Mouse (Mus musculus): ENCODE measurements at regions not wholly inside any gene's neighbourhood (a gene's known extent, or its start where the extent isn't known, plus 50 kb on each side); places are given as distances from the start of the nearest gene placed in this dataset.

DNA sequence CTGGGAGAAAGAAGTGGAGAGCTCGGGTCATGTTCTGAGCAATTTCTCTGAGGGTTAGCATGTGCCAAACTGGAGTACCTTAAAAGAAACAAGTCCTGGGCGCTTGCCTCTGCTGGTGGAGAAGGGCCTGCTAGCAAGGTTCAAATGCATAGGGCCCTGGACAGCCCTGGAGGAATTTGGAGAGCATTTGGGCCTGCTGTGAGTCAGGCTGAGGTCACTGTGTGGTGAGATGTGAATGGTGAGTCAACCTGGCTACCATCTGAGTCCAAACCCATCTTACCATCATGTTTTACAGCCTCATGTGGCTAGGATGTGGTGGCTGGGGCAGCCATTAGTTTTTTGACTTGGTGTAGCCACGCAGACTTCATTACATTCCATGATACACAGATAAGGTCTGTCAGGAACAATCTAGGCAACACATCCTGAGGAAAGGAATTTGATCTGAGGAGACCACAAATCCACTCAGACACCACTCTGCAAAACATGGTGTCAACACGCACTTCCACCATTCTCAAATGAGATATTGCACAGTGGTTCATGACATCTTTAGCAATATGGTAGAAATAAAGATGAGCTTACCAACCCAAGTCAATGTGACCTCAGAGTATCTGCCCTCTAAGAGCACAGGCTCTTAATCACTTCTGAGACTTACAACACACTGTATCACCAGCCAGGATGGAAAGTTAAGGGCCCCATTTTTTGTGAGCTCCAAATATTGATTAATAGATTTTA lies 83.1 kb downstream of the Thbs2 start:
- DNase-seq (ENCODE audit: low read depth, low spot score), result no peak

DNA sequence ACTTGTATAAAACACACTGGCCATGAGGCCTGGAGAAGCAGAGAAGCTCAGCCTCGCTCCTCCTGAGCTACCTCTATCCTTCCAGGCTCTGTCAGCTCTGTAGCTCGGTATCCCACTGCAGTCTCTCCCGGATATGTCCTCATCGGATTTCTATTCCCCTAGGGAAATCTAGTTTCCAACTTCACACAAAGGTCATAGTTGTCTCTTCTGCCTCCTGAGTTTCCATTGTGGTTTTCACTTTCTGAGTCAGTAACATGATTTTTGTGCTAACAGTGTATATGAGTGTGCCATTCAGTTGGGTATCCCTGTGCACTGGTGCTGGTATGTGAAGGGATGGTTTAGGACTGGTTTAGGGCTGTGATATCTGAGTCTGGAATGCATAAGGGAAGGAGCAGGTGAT lies 85.2 kb downstream of the Thbs2 start:
- no peak for DNase-seq (ENCODE audit: low read depth, low spot score)

DNA sequence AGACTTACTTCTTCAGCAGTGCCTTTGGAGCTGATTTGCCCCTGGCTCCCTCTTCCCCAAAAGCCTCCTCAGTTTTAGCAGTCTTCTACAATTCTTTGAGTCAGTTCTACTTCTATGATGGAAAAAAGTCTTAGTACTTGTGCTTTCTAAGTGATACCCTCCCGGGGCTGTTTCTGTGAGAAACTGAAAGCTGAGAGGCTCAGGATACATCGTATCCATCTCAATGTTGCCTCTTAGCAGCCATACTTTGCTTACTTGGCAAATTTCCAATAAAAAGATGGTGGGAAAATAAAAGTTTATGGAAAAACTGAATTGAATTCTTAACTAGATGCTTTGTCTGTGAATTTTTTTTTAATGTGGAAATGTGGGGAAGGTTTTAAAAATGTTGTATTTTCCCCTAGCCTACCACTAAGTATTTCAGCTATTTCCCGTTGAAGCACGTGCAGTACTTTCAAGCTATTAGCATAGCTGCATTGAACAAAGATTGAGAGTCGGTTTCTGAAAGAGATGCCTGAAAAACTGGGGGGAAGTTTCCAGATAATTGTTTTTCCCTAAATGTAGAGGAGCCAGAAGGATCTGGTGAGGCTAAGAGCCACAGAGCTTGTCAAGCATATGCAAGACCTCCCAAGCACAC lies 87.6 kb downstream of the Thbs2 start:
- DNase-seq (ENCODE audit: low read depth, low spot score), result no peak

DNA sequence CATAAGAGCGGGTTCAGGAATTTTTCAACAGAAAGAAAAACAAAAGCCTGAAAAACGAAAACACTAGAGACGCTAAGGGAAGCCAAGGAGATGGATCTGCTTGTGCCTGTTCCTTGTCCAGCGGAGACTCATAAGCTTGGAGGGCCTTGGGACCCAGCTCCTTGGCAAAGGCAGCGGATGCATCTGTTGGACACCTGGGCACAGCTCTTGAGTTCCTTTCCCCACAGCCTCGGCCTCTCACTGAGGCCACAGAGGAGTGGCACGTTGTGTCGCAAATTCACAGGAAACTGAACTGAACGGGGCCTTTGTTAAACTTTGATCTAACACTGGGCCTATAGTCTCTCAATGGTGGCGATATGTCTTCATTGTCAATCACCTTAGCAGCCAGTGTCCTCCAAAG lies 94.4 kb downstream of the Thbs2 start:
- DNase-seq (ENCODE audit: low read depth, low spot score), result no peak

DNA sequence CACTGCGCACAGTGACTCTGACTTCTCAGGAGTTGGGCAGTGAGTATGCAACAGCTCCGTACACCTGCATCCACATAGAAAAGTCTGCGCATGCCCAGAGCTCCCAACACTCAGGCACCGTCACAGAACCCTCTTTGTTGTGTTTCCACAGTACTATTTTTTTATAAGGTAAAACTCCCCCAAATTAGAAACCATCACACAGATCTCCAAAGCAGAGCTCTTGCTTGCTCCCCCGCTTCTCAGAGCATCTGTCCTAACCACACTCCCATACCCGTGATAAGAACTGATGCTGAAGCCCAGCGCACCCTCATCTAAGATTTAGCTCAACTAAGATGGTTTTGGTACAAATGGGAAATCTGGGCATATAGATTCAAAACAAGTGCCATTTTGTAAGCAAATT lies 97.6 kb downstream of the Thbs2 start:
- no peak for DNase-seq (ENCODE audit: low read depth, low spot score)

DNA sequence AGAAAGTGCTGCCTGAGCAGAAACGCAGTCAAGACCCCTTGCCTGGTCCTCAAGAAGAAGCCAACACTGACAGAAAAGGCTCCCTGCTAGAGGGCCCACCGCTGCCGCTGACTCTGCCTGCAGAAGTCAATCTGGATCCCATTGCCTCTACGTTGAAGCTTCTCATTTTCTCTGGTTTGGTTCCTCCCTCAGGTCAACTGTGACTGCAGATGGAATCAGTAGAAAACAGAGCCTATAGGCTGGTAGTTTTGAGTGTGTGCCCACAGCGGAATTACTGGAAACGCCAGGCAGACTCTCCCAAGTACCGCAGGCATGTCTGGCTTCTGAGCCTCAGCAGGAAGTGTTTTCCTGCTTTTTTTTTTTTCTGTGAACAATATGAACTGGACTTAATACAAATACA lies 98.5 kb downstream of the Thbs2 start:
- DNase-seq (ENCODE audit: low read depth, low spot score), result no peak

DNA sequence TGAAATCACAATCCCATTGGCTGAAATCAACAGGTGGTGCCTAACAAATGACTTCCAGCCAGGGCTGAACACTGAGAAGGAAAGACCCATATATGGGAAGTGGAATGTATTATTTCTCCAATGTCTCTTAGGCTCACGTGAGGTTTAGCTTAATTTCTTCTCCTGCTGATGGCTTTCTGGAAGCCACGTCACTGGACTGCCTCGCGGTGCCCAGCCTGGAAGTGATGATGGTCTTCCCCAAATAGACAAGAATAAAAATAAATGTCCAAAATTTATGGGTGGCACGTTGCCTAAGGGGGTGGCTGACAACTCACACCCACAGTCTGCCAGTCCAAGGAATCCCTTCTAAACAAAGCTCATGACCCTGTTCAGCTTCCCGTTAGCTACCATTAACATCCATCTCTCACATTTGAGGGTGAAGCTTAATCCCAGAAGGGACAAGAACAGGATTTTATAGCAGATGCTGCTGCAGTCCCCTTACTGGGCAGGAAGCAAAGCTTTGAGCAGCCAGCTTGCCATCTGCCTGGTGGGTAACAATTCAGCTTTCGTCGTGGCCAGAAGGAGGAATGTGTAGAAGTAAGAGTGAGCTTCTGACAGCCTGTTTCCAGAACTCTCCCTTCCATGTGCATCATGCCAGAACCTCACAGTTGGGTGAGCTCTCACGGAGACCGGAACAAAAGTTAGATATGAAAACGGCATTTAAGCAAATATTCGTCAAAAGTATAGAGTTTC lies 105.8 kb downstream of the Thbs2 start:
- DNase-seq (ENCODE audit: low read depth, low spot score), result no peak

DNA sequence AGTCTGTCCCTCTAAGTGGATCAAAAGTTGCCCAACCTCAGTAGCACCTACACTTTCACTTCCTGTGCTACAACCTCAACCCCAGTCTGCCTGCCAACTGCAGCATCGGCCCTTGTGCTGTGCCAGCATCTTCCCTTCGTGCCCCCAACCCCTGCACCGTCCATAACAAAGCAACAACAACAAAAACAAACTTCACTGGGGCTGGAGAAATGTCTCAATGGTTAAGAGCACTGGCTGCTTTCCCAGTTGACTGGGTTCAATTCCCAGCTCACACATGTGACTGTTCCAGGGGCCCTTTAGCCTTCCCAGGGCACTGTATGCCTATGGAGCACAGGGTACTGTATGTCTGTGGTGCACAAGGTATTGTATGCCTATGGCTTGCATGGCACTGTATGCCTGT lies 114.4 kb downstream of the Thbs2 start:
- no peak for DNase-seq (ENCODE audit: low read depth, low spot score)

DNA sequence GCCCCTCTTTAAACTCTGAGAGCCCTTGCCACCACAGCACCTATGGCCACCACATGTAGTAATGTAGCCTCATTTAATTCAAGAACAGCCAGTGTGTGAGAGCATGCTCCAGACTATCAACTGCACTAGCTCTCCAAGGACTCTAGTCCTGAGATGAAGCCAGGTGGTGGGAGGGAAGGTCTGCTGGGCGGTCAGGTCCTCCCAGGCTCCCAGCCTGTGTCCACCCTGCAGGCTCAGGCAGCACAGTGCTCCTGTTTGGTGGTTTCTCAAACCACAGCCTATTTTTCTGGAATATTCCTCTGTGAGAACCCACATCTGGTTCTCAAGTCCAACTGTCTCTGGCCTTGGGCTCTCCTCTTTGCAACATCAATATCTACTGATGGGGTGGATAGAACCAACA lies 115.3 kb downstream of the Thbs2 start:
- no peak for DNase-seq (ENCODE audit: low read depth, low spot score)

DNA sequence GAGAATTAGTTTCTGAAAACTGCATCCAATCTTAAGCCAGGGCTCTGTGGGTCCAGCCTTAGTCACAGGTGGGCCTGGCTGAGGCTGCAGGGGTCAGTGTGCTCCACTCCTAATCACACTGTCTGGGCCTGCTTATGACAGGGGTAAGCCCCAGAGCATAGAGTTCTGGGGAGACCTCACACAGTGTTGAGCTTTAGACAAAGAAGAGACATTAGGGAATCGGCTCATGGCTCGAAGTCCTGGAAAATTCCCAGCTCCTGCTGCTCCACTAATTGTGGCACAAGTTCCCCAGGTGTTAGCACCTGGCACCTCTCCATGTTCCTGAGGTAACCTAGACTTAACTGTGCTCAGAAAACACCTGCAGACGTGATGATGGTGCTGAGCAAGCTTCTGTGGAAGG lies 115.8 kb downstream of the Thbs2 start:
- DNase-seq (ENCODE audit: low read depth, low spot score), result no peak

DNA sequence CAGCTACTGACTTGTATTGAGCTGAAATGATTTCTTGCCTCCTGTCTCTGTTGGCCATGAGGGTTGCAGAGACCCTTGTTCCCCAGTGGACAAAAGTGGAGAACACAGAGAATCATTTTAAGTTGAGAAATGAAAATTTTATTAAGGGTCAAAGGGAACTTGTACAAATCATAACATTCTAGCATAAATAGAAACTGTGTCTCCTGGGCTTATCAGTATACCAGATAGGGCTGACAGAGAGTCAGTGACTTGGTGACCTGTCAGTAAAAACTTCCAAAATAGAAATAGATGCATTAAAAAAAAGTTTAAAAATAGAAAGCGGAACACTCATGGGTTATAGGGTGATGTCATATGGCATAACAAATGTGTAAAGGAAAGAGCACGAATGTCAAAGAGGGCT lies 117.9 kb downstream of the Thbs2 start:
- no peak for DNase-seq (ENCODE audit: low read depth, low spot score)

DNA sequence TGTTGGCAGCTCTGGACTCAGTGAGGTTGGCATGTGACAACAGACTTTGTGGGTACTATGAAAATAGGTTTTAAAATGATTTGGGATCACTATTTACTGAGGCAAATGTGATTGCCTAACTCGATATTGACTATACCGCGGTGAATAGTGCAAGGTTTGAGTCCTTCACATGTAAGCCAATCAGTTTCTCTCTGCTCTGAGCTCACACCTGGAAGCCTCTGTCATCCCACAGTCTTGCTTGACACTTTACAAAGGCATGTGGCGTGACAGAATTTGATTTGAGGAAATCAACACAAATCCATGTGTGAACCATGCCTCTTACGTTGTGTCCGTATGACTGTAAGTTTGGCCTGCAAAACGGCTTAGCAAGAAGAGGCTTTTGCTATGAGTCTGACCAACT lies 122.9 kb downstream of the Thbs2 start:
- no peak for DNase-seq (ENCODE audit: low read depth, low spot score)

DNA sequence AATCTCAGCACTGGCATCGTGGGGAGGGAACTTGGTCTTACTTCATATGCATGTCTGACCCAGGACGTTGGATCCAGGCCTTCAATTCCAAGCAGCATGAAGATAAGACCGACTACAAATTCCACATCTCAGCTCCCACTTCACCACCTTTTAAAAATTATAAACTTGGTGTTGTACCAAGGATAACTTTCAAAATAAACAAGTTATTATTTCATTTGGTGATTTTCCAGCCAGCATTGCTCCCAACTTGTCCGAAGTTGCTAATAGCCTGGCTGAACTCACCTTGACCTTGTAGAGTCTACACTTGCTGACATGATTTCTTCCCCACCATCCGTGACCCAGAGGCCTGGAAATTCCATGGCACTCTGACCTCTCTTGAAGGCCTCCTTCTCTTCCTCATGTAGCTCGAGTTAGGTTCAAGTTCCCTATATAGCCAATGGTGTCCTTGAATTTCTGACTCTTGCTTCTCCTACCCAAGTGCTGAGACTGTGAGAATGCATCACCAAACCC lies 123.7 kb downstream of the Thbs2 start:
- no peak for DNase-seq (ENCODE audit: low read depth, low spot score)

DNA sequence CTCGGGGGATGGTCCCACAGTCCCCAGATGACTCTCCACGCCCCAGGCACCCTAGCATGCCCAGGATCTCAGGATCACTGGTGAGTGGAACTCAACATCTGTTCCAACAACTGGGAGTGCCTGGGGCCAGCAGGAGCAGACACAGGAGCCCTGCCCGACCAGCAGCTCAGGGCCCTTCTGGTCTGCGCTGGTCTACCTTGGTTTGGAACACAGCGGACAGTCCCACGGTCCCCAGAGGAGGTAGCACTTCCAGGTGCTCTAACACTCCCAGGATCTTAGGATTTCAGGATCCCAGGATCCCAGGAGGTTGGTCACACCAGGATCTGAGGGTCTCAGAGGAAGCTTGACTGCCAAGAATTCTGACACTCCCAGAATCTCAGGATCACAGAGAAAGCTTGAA lies 131.8 kb downstream of the Thbs2 start:
- DNase-seq (ENCODE audit: low read depth, low spot score), result no peak

DNA sequence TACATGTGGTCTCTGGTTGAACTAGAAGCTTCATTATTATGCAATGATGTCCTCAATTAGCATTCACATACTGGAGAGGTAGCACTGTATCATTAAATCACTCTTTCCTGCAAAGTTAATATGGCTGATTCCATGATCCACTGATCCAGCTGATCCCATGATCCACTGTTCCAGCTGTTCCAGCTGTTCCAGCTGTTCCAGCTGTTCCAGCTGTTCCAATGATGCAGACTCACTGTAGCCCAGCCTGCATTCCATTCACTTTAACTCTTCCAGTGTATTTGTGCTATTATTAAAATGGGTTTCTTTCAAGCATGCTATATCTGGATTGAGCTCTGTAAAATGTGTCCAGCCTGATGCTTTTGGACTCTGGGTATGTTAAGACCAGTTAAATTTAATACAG lies 136.8 kb downstream of the Thbs2 start:
- DNase-seq (ENCODE audit: low read depth, low spot score), result no peak

DNA sequence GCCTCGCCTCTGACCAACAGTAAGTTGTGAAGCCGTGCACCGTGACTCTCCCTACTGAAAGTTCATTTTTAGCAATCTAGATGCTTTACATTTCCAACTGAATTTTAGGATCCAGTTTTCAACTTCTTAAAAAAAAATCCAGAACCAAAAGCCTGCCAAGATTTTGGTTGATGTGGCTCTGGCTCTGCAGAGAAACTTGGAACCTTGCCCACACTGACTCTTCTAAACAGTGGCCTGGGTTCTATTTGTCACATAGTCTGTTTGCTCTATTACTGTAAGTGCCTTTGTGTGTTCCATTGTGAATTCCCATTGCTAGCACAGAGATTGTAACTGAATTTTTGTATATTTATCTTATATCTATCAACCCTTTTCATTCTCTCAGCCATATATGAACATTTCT lies 140.8 kb downstream of the Thbs2 start:
- DNase-seq (ENCODE audit: low read depth, low spot score), result no peak

DNA sequence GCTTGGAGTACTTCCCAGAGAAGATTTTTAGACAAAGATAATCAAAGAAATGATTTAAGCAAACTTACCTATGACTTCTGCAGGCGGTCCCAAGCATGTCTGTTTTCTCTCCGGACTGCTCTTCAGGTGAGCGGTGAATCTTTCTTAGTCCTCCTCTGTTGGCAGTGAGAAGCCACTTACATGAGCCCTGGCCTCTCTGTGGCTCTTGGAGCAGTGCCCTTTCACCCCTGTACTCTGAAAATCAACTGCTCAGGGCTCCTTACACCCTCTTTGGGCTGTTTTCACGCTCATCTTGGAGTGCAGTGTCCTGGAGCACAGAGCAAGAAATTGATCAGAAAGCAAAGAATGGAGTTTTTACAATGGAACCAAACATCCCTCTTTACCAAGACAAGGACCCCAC lies 142.0 kb downstream of the Thbs2 start:
- no peak for DNase-seq (ENCODE audit: low read depth, low spot score)

DNA sequence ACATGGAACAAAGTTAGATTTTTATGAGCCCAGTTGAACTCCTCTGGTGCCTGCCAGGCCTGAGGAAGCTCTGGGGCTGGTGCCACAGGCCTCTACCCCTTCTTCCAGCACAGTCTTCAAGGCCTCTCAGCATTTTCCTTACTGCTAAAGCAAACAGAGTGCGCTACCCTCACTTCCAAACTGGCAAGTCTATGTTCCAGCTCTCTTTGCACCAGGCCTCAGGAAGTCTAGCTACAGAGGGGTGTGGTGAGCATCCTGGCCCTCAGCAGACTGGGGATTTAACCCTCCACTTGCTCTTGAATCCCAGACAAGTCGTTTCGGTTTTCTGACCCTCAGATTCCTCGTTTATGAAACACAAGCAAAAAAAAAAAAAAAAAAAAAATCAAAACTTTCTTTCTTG lies 142.4 kb downstream of the Thbs2 start:
- no peak for DNase-seq (ENCODE audit: low read depth, low spot score)

DNA sequence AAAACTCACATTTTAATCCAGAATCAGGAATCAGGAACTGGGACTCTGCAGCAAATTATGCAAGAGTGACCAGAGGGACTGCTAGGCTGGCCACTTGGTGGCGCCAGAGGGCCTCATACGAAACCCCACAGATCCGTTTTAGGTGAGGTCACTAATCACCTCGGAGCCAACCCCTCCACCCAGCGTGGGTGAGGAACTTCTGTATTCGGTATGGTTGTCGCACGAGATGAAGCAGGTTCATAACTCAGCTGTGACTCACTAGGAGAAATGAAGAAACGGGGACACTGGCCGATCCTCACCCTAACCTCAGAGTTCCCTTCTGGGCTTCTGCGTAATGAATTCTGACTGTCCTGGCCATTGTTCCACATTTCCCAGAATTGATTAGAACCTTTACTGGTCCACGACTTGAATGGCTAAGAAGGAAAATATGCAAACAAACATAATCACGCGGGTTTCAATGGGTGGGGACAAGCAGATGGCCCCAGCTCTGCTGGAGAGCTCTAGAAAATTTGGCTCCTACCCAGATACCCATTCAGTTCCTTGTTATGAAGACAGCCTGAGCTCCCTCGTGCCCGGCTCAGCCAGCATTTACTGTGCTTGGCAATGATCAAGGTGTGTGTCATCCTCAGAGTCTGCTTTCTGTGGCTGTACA lies 148.1 kb downstream of the Thbs2 start:
- DNase-seq (ENCODE audit: low read depth, low spot score), result no peak

DNA sequence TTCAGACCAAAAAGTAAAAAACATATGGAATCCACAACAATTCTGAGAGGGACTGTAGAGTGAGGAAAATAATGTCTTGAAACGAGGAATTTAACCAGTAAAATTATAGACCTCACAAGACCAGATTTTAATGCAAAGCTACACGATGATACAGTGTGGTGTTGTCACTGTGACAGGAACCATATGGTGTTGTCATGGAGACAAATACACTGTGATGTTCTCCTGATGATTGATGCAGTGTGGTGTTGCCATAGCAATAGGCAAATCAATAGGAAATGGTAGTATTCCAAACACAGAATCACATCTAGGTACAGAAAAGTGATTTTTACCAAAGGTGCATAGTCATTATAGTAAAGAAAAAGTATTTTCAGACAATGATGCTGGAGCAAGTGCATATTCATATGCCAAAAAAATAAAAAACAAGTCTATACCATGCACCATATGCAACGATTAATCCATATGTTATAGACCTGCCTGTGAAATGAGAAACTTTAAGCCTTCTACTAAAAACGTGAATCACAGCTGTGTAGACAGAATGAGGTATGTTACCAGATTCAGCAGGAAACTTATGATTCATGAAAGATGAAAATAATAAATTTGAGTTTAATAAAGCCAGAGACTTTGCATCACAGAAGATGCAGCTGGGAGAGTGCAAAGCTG lies 149.6 kb downstream of the Thbs2 start:
- DNase-seq (ENCODE audit: low read depth, low spot score), result no peak

DNA sequence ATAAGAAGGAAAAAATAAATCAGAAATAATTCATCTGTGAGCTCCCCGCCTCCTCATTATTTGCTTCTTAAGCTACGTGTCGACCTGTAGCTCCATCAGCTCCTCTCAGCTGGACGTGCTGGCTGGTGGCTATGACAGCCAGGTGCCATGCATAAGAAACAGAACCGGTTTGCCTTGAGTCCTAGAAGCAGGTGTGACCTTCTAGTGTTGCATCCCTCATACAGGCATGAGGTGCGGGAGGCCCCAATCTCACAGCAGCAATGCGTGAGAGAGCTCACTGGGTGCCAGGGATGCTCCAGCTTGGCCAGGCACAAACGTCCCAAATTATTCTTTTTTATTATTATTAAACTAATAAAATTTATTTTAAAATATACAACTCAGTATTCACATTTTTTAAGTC lies 153.0 kb downstream of the Thbs2 start:
- no peak for DNase-seq (ENCODE audit: low read depth, low spot score)
